Mouse (Mus musculus): ENCODE data around the gene Gm8005. TPM values are rescaled to one million over a fixed set of nuclear protein-coding genes. Genes with fewer than 3 reads are reported as not detected.
"Not testable (repeated sequence)": the region's sequence is repeated elsewhere in the genome, so short reads cannot be mapped to it uniquely, and the experiment has no call there.

The Gm8005 gene
- not detected in 2 replicates for polyA plus RNA-seq (2014; fragmentation: Nextera tagmentation; extraction: Ambion mirVana)

DNA sequence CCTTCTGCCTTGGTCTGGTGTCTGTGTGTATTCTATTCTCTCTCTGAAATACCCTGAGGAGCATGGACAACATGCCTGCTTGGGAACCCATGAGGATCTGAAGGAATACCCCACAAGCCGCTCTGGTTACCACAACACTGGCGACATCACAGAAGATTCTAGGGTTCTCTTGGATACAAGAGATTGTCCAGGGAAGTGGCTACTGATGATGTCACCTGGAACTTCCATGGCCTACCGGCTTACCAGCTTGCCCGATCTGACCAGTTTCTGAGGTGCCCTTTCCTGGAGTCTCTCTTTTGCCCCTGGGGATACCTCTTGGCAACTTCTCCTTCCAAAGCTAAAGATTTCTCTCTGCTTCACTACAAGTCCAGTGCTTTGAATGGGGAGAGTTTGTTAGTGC is at the start of gene Gm8005:
TSS of gene Gm8005 (minus strand) at position 101 of the 400 bp plus-strand sequence.
- not testable (repeated sequence) for H3K36me3 ChIP-seq (ENCODE audit: control insufficient read depth, insufficient read depth, low read length); ATAC-seq (replicated peaks; ENCODE audit: low FRiP score, low TSS enrichment, low read depth)
- 87% methylated on average over 2 of the region's 4 CpGs for WGBS

DNA sequence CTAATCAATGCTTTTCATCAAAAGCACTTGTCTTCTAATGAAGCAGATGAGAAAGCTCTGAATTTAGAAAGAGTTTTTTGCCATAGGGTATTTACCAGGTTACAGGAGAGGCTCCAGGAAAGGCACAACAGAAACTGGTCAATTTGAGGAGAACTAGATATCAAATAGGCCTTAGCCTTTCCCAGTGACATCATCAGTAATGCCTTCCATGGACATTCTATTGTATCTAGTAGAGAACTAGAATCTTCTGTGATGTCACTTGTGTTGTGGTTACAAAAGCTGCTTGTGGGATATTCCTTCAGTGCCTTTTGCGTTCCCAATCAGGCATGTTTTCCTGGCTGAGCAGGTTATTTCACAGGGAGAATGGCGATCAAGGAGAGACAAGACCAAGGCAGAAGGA is 24.1 kb upstream of the Gm8005 start, which contains the start of gene Gm8011:
TSS of gene Gm8011 (plus strand) at position 301 of the 400 bp plus-strand sequence.
- not testable (repeated sequence) for H3K9me3 ChIP-seq (ENCODE audit: control insufficient read depth, low read length); H3K4me2 ChIP-seq (ENCODE audit: low read length); H3K36me3 ChIP-seq (ENCODE audit: control insufficient read depth, insufficient read depth, low read length); H3K9ac ChIP-seq (ENCODE audit: low read length); H3K27ac ChIP-seq (ENCODE audit: low read depth); H3K4me3 ChIP-seq (ENCODE audit: low read depth, low read length); H3K4me1 ChIP-seq (replicated peaks; ENCODE audit: control insufficient read depth, insufficient read depth, low read length); H3K27me3 ChIP-seq (replicated peaks; ENCODE audit: control insufficient read depth, insufficient read depth, low read length); DNase-seq (ENCODE audit: low spot score); ATAC-seq (replicated peaks; ENCODE audit: low FRiP score, low TSS enrichment, low read depth)
- 57% methylated on average over 2 of the region's 2 CpGs for WGBS

More for the DNA sequence above, at the start of gene Gm8005:
- not testable (repeated sequence) for H3K4me3 ChIP-seq (ENCODE audit: low read depth, low read length); H3K4me1 ChIP-seq (replicated peaks; ENCODE audit: control insufficient read depth, insufficient read depth, low read length); DNase-seq (ENCODE audit: low spot score); H3K27ac ChIP-seq (ENCODE audit: low read depth); H3K4me2 ChIP-seq (ENCODE audit: low read length); H3K9ac ChIP-seq (ENCODE audit: low read length); H3K27me3 ChIP-seq (replicated peaks; ENCODE audit: control insufficient read depth, insufficient read depth, low read length); H3K9me3 ChIP-seq (ENCODE audit: control insufficient read depth, low read length)

Other genes with a start within 250 kb of the Gm8005 start
- not detected in 2 replicates for gene Gm3573, start 248.9 kb downstream of the Gm8005 start, polyA plus RNA-seq (2014; fragmentation: Nextera tagmentation; extraction: Ambion mirVana)
- gene Gm17026, start 179.6 kb downstream of the Gm8005 start, polyA plus RNA-seq (2014; fragmentation: Nextera tagmentation; extraction: Ambion mirVana): not detected in 2 replicates
- not detected in 2 replicates for gene Gm9611, start 142.3 kb downstream of the Gm8005 start, polyA plus RNA-seq (2014; fragmentation: Nextera tagmentation; extraction: Ambion mirVana)
- gene Gm7995, start 129.5 kb downstream of the Gm8005 start, polyA plus RNA-seq (2014; fragmentation: Nextera tagmentation; extraction: Ambion mirVana): not detected in 2 replicates
- gene Gm8011, start 24.2 kb upstream of the Gm8005 start, polyA plus RNA-seq (2014; fragmentation: Nextera tagmentation; extraction: Ambion mirVana): not detected in 2 replicates
- not detected in 2 replicates for gene Gm8020, start 62.7 kb upstream of the Gm8005 start, polyA plus RNA-seq (2014; fragmentation: Nextera tagmentation; extraction: Ambion mirVana)
- gene Gm8024, start 84.6 kb upstream of the Gm8005 start, polyA plus RNA-seq (2014; fragmentation: Nextera tagmentation; extraction: Ambion mirVana): not detected in 2 replicates
- gene Gm17124, start 160.2 kb upstream of the Gm8005 start, polyA plus RNA-seq (2014; fragmentation: Nextera tagmentation; extraction: Ambion mirVana): not detected in 2 replicates
- gene Gm3633, start 202.2 kb upstream of the Gm8005 start, polyA plus RNA-seq (2014; fragmentation: Nextera tagmentation; extraction: Ambion mirVana): not detected in 2 replicates
- gene Gm10378, start 216.3 kb upstream of the Gm8005 start, polyA plus RNA-seq (2014; fragmentation: Nextera tagmentation; extraction: Ambion mirVana): not detected in 2 replicates

All from intestine, embryonic 14.5 days (tissue).